Mouse (Mus musculus) midbrain, embryonic 15.5 days (tissue): ENCODE measurements around the gene Abracl. TPM values are rescaled to one million over a fixed set of nuclear protein-coding genes. Genes with fewer than 3 reads are reported as not detected.

Source experiments
- ATAC-seq: fragments of 200-750 bp; cut with Nextera tagmentation; replicated peaks from 2 replicates; pipeline ENCODE4 v1.8.0; 2017; ENCODE audit warnings: moderate TSS enrichment
- H3K27ac ChIP-seq: fragments of 300-500 bp; sonication (generic); 2 replicates; pipeline ENCODE4 v1.5.1; 2015; ENCODE audit warnings: mild to moderate bottlenecking, inconsistent platforms
- H3K27me3 ChIP-seq: fragments of 300-500 bp; sonication (generic); replicated peaks from 2 replicates; pipeline ENCODE4 v1.6.1; 2015; ENCODE audit warnings: inconsistent platforms
- H3K36me3 ChIP-seq: fragments of 300-500 bp; sonication (generic); replicated peaks from 2 replicates; pipeline ENCODE4 v1.6.1; 2015; ENCODE audit warnings: inconsistent platforms
- H3K4me1 ChIP-seq: fragments of 300-500 bp; sonication (generic); 2 replicates; pipeline ENCODE4 v1.6.1; 2015; ENCODE audit warnings: inconsistent platforms
- H3K4me2 ChIP-seq: fragments of 300-500 bp; sonication (generic); 2 replicates; pipeline ENCODE4 v1.6.1; 2015; ENCODE audit warnings: inconsistent platforms, mild to moderate bottlenecking, moderate library complexity
- H3K4me3 ChIP-seq: fragments of 300-500 bp; sonication (generic); 2 replicates; pipeline ENCODE4 v1.5.1; 2015; ENCODE audit warnings: mild to moderate bottlenecking, inconsistent platforms
- H3K9ac ChIP-seq: fragments of 300-500 bp; sonication (generic); 2 replicates; pipeline ENCODE4 v1.6.1; 2015; ENCODE audit warnings: mild to moderate bottlenecking, inconsistent platforms
- H3K9me3 ChIP-seq: fragments of 300-500 bp; sonication (generic); 2 replicates; pipeline ENCODE4 v1.6.1; 2016; ENCODE audit warnings: inconsistent platforms
- WGBS: fragments of 180-500 bp; shearing (Covaris S2); methylation state at CpG from one replicate; pipeline ENCODE4 v1.1.7; 2015; ENCODE audit warnings: mixed read lengths; 5-methylcytosine and 5-hydroxymethylcytosine counted together
- polyA plus RNA-seq: library from polyadenylated mRNA; unstranded; fragments of >200 nt; fragmentation: Nextera tagmentation; extraction: Ambion mirVana; gene quantifications from 2 replicates; pipeline ENCODE4 v1.2.1, GENCODE M21; 2015

Abracl gene
- polyA plus RNA-seq, 1 experiment from 2014 or later: 49.2 TPM

GRCm38 (mm10) chr10:18058681-18059338 is 35.7 kb upstream of the Abracl start:
- Histone ChIP-seq H3K27me3 (no peaks in the 10 kb centered on the region), H3K4me3 (no peak overlapping the region), H3K9ac (no peak overlapping the region), H3K27ac (no peak overlapping the region), H3K36me3 (no peaks in the 10 kb centered on the region), H3K4me1 (peaks cover 21% of the 10 kb centered on the region), H3K4me2 (no peak overlapping the region), H3K9me3 (no peaks in the 10 kb centered on the region)
- WGBS: 92% methylated on average over 9 of the region's 9 CpGs
- no peak for ATAC-seq

DNA sequence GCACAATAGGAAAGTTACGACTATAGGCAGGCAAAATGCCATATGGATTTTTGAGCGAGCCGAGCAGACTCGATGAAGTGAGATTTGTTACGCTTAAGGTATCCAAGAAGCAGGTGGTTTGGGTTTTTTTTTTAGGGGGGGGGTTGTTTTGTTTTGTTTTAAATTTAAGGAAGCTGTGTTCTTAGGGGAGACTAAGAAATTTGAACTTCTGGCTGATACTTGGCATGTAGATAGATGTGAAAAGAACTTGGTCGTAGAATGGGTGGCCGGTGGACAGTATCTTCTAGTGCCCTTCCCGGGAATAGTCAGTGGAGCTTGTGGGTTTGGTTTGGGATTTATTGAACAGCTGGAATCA is 33.3 kb upstream of the Abracl start:
- peaks cover 21% of the 10 kb centered on the region for H3K4me1 ChIP-seq
- H3K27me3 ChIP-seq: no peaks in the 10 kb centered on the region

GRCm38 (mm10) chr10:18055696-18056390 is 32.8 kb upstream of the Abracl start, which contains the start of gene Reps1:
Gene Reps1, plus strand, starts transcription at chr10:18055861.
- Histone ChIP-seq H3K9ac (peak within 1 kb of the TSS; percentile 99), H3K27me3 (no peaks in the 10 kb centered on the region), H3K4me2 (peak within 1 kb of the TSS; percentile 70), H3K27ac (peak within 1 kb of the TSS; percentile 95), H3K36me3 (no peaks in the 10 kb centered on the region), H3K4me3 (peak within 1 kb of the TSS; percentile 100), H3K9me3 (no peaks in the 10 kb centered on the region), H3K4me1 (peaks cover 21% of the 10 kb centered on the region)
- ATAC-seq: peak; percentile 85
- under 1% methylated on average over 89 of the region's 90 CpGs for WGBS

More for the DNA sequence above, 33.3 kb upstream of the Abracl start:
- WGBS: under 1% methylated on average over 8 of the region's 8 CpGs
- peak overlapping the region; percentile 70 for H3K4me2 ChIP-seq
- no peaks in the 10 kb centered on the region for H3K36me3 ChIP-seq
- peak overlapping the region; percentile 95 for H3K27ac ChIP-seq
- peak overlapping the region; percentile 99 for H3K9ac ChIP-seq
- peak overlapping the region; percentile 100 for H3K4me3 ChIP-seq
- no peaks in the 10 kb centered on the region for H3K9me3 ChIP-seq
- no peak for ATAC-seq

DNA sequence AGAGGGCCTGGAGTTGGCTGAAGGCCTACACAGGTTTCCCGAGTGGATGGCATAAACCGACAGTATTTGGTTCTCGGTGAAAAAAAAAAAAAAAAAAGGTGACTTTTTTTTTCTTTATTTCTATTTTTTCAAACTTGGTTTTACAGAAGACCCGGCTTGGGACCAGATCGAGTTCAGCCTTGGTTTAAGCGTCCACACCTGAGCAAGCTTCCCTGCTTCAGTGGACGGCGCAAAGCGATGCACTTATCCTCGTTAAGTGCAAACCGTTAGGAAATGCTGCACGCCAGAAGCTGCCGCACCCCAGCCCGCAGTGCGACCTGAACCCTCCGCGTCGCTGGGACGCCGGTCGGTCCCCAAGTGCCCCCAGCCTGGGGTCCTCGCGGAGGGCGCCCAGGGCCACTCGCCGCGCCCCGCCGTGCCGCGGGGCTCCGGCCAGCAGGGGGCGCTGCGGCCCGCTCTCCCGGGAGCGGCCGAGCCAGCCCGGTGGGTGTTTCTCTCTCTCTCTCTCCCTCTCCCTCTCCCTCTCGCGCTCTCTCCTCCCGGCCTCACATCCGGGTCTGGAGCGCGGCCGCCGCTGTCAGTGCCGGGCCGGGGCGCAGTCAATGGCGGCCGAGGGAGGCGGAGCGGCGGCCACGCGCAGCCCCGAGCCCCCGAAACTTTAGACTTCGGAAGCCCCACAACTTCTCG is 32.1 kb upstream of the Abracl start:
- H3K27me3 ChIP-seq: no peaks in the 10 kb centered on the region
- H3K36me3 ChIP-seq: no peaks in the 10 kb centered on the region
- H3K4me1 ChIP-seq: peaks cover 21% of the 10 kb centered on the region
- peak overlapping the region; percentile 100 for H3K4me3 ChIP-seq
- H3K27ac ChIP-seq: peak overlapping the region; percentile 95
- ATAC-seq: peak; percentile 98
- no peaks in the 10 kb centered on the region for H3K9me3 ChIP-seq
- peak overlapping the region; percentile 99 for H3K9ac ChIP-seq
- 2% methylated on average over 61 of the region's 61 CpGs for WGBS
- H3K4me2 ChIP-seq: peak overlapping the region; percentile 70

GRCm38 (mm10) chr10:18047380-18048146 is 24.5 kb upstream of the Abracl start:
- WGBS: 83% methylated on average over 10 of the region's 10 CpGs
- H3K27ac ChIP-seq: no peak overlapping the region
- no peaks in the 10 kb centered on the region for H3K27me3 ChIP-seq
- no peaks in the 10 kb centered on the region for H3K4me1 ChIP-seq
- no peak for ATAC-seq
- no peak overlapping the region for H3K4me3 ChIP-seq
- H3K36me3 ChIP-seq: no peaks in the 10 kb centered on the region
- H3K4me2 ChIP-seq: no peak overlapping the region
- no peak overlapping the region for H3K9ac ChIP-seq
- H3K9me3 ChIP-seq: no peaks in the 10 kb centered on the region

DNA sequence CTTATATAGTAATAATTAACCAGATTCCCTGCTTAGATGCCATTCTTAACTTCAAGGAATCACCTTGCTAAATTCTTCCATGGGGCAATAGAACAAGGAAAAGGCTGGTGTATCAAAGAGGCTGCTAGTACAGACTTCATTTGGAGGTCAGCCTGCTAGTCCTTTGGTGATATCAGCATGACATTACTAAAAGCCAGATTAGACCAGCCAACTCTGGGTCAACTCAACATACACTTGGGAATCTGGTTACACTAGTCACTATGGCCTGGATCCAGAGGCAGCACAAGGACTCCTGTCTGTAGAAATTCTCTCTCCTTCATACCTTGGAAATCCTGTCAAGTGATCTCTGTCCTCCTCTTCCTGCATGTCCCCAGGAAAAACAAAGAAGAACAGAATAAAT is 23.3 kb upstream of the Abracl start:
- H3K4me1 ChIP-seq: no peaks in the 10 kb centered on the region
- no peak overlapping the region for H3K9ac ChIP-seq
- no peaks in the 10 kb centered on the region for H3K9me3 ChIP-seq
- ATAC-seq: no peak
- H3K36me3 ChIP-seq: no peaks in the 10 kb centered on the region
- no peak overlapping the region for H3K4me2 ChIP-seq
- H3K4me3 ChIP-seq: no peak overlapping the region
- H3K27ac ChIP-seq: no peak overlapping the region
- H3K27me3 ChIP-seq: no peaks in the 10 kb centered on the region

DNA sequence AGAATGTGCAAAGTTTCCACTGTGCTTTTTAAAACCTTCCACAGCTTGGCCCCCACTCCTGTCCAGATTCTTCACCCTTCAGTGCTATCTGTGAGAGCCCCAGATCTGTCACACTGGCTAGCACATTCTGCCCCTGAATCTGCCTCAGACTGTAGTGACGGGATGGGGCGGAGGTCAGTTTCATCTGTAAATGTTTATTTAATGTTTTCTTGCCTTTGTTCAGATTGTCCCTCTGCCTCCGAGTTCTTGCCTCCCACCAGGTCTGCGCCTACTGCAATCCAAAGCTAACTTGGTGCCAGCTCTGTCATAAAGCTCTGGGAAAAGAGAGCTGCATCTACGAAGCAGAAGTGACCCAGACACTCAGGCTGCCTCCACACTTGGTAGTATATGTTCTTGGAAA is 13.8 kb upstream of the Abracl start:
- Histone ChIP-seq H3K4me2 (no peak overlapping the region), H3K9ac (no peak overlapping the region), H3K36me3 (no peaks in the 10 kb centered on the region), H3K27me3 (no peaks in the 10 kb centered on the region), H3K9me3 (no peaks in the 10 kb centered on the region), H3K4me3 (no peak overlapping the region), H3K27ac (no peak overlapping the region), H3K4me1 (no peaks in the 10 kb centered on the region)
- no peak for ATAC-seq
- 79% methylated on average over 5 of the region's 5 CpGs for WGBS

GRCm38 (mm10) chr10:18034408-18034807 is 11.3 kb upstream of the Abracl start:
- Histone ChIP-seq H3K9ac (no peak overlapping the region), H3K9me3 (no peaks in the 10 kb centered on the region), H3K36me3 (no peaks in the 10 kb centered on the region), H3K4me3 (no peak overlapping the region), H3K27ac (no peak overlapping the region), H3K27me3 (no peaks in the 10 kb centered on the region), H3K4me2 (no peak overlapping the region), H3K4me1 (no peaks in the 10 kb centered on the region)
- 86% methylated on average over 4 of the region's 4 CpGs for WGBS
- ATAC-seq: no peak

- whole genome bisulfite sequencing: under 1% methylated on average over 21 of the region's 21 CpGs
- no peaks in the 10 kb centered on the region; the same call in 1 of the 2 replicates for H3K4me1 ChIP-seq
- H3K36me3 ChIP-seq: 0 out of 2 replicates have a peak, but pooled peaks cover 2% of the 10 kb centered on the region
These were observed 776 bp downstream of the Abracl start for GRCm38 (mm10) chr10:18022312-18022711.

DNA sequence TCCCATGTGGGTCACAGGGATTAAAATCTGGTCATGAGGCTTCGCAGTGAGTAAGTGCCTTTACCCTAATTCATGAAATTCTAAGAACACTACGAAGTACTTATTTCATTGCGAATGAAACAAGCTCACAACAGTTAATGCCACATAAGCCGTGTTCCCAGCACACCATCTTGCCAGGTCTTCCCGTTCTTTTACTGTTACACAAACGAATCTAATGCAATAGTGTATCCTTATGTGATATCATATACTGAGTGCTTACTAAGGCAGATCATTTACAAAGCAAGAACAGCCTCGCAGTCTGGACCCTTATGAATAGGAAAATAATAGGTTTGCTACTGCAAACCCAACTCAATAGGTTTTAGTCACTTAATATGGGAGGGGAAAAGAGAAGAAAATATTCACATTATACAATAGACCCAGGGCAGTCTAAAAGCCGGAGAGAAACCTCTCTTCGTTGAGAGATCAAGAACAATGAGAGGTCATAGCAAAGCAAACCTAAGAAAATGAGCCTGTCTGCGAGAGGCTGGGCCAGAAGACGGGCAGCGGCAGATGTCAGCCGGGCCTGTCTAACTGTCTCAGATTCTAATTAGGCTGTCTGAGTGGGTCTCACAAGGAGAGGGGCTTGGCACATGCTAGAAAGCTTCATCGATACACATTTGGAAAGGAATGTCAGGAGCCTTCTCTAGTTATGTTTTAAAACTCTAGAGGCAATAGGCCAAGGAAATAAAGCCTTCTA is 1.3 kb downstream of the Abracl start:
- WGBS: 27% methylated on average over 14 of the region's 14 CpGs
- Histone ChIP-seq H3K4me2 (peak overlapping the region; percentile 66), H3K4me3 (peak overlapping the region; percentile 82), H3K36me3 (0 out of 2 replicates have a peak, but pooled peaks cover 2% of the 10 kb centered on the region), H3K27ac (peak overlapping the region; percentile 89), H3K9me3 (no peaks in the 10 kb centered on the region), H3K27me3 (no peaks in the 10 kb centered on the region), H3K9ac (peak overlapping the region; percentile 82), H3K4me1 (no peaks in the 10 kb centered on the region; the same call in 1 of the 2 replicates)
- ATAC-seq: peak; percentile 65

More at GRCm38 (mm10) chr10:18022312-18022711, 776 bp downstream of the Abracl start:
- peak overlapping the region; percentile 89 for H3K27ac ChIP-seq
- peak; percentile 91 for ATAC-seq
- H3K9ac ChIP-seq: peak overlapping the region; percentile 82
- peak overlapping the region; percentile 82 for H3K4me3 ChIP-seq
- H3K27me3 ChIP-seq: no peaks in the 10 kb centered on the region
- peak overlapping the region; percentile 66 for H3K4me2 ChIP-seq
- no peaks in the 10 kb centered on the region for H3K9me3 ChIP-seq

DNA sequence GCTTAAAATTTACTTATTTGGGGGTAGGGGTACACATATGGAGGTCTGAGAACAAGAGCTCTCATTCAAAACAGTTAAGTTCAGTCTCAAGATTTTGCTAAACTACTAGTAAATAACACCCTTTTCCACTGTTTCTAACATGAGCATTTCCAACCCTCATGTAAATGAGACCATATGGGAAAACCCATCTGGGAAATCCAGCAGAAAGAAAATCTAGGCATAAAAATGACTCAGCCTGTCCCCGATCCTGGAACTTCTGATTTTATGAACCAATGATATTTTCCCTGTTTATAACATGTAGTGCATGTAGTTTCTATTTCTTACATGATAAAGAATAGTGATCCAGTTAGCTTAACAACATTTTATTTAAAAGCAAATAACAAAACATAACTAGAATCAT is 2.2 kb downstream of the Abracl start:
- Histone ChIP-seq H3K9ac (no peak overlapping the region), H3K27ac (no peak overlapping the region), H3K4me3 (no peak overlapping the region), H3K4me2 (no peak overlapping the region), H3K36me3 (0 out of 2 replicates have a peak, but pooled peaks cover 6% of the 10 kb centered on the region), H3K4me1 (no peaks in the 10 kb centered on the region; the same call in 1 of the 2 replicates), H3K27me3 (no peaks in the 10 kb centered on the region), H3K9me3 (no peaks in the 10 kb centered on the region)
- no peak for ATAC-seq
- 57% methylated on average over 1 of the region's 1 CpGs for WGBS
